In the genomic region with DNA sequence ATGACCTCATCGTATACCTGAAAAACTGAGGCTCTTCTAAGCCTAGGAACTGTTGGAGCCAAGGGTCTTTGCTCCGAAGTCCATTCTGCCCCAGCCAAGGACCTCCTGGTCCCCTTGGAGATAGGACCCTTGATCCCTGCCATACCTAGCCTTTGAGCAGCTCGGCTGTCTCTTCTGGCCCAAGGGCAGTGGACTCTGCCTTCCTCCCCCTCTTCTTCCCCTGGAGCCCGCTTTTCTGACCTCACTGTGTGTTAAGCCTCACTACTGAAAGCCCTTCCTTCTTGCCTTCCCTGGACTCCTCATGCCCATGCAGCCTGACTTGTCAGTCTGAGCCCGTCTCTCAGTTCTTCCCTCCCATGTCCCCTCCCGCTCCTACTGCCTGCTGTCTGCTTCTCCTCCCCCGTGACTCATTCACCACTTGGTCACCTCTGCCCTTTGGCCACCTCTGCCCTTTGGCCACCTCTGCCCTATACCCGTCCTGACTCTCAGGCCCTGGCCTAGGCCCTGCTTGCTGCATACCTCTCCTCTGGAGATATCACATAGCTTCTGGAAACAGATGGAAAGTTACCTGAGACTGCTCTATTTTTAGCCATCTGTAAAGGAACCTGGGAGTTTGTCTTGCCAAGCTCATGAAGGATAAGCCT, we compare ENCODE assay signal across 15 mouse cellular contexts.
A peak's percentile ranks its signal among the peaks of the same experiment; 100 is the strongest.
DNase-seq lines count a peak whose midpoint lies in the region; ATAC-seq and TF ChIP-seq lines count a peak whose summit lies in the region.
"Had no signal": no experiment of that assay in that cellular context is flagged by ENCODE, and none has a peak within 500 bp of the region (broad histone marks: within the 10 kb centered on the region; RNA-seq: fewer than 3 reads in every experiment).

No protein-coding gene starts in this region.

- ATAC-seq in liver, embryonic 14.5 days (ENCODE audit: insufficient read depth) = peak; percentile 50; the same call in 1 of the 2 replicates
- ATAC-seq in megakaryocyte-erythroid progenitor cell, adult 5-6 weeks (replicated peaks; ENCODE audit: low FRiP score, low TSS enrichment, poor library complexity, severe bottlenecking) = no peak

- no peak overlapping the region for H3K27ac ChIP-seq in liver, embryonic 14.5 days
- H3K27ac ChIP-seq: forebrain, embryonic 12.5 days; heart, embryonic 10.5 days; neural tube, embryonic 15.5 days had no signal

- no peak for TF ChIP-seq CTCF in liver, embryonic 14.5 days (IDR thresholded peaks at IDR 0.05; ENCODE audit: low read depth)

- no peaks in the 10 kb centered on the region for H3K9me3 ChIP-seq in liver, embryonic 14.5 days (ENCODE audit: control insufficient read depth, low read length)
- H3K9me3 ChIP-seq: forebrain, embryonic 12.5 days; heart, embryonic 10.5 days; neural tube, embryonic 15.5 days had no signal

- no peak overlapping the region for H3K4me2 ChIP-seq in liver, embryonic 14.5 days (ENCODE audit: low read depth)
- H3K4me2 ChIP-seq: forebrain, embryonic 12.5 days; neural tube, embryonic 15.5 days had no signal

- H3K27me3 ChIP-seq in liver, embryonic 14.5 days (ENCODE audit: control insufficient read depth, insufficient read depth, low read length) = no peaks in the 10 kb centered on the region
- H3K27me3 ChIP-seq: forebrain, embryonic 12.5 days; neural tube, embryonic 15.5 days had no signal

- TF ChIP-seq EP300 in liver, embryonic 14.5 days (IDR thresholded peaks at IDR 0.05; ENCODE audit: low read depth) = no peak

- no peaks in the 10 kb centered on the region for H3K36me3 ChIP-seq in liver, embryonic 14.5 days (replicated peaks; ENCODE audit: control insufficient read depth, insufficient read depth, low read depth)
- H3K36me3 ChIP-seq: forebrain, embryonic 12.5 days; heart, embryonic 10.5 days; neural tube, embryonic 15.5 days had no signal

- H3K4me3 ChIP-seq in liver, embryonic 14.5 days (ENCODE audit: insufficient read depth in 1 of 2, low read depth in 2 of 2, low read length in 2 of 2) = no peak overlapping the region
- H3K4me3 ChIP-seq: forebrain, embryonic 12.5 days; heart, embryonic 10.5 days; neural tube, embryonic 15.5 days had no signal

- H3K9ac ChIP-seq in liver, embryonic 14.5 days (replicated peaks) = no peak overlapping the region
- H3K9ac ChIP-seq: forebrain, embryonic 12.5 days; neural tube, embryonic 15.5 days had no signal

- DNase-seq in gastrocnemius, postnatal 25 days = peak; percentile 70
- no peak for DNase-seq in gastrocnemius, postnatal 10 days
- peak; percentile 44 for DNase-seq in 416B (ENCODE audit: low read depth)
- peak; percentile 50 for DNase-seq in brain, adult 2 months (ENCODE audit: low read depth, low spot score)
- DNase-seq in liver, embryonic 14.5 days (ENCODE audit: low read depth in 3 of 3, low spot score in 3 of 3) = no peak
- no peak for DNase-seq in B cell, adult 2 months
- no peak for DNase-seq in left cerebral cortex, adult 9 months (ENCODE audit: low spot score in 2 of 2)
- DNase-seq: cerebellum, postnatal 36 days; lung, postnatal 14 days; retina, postnatal 1 day; thymus, postnatal 14 days had no signal

- 60% methylated on average over 8 of the region's 8 CpGs for WGBS in liver, embryonic 14.5 days (ENCODE audit: insufficient replicate concordance)

- 0 out of 4 replicates have a peak, but pooled peaks cover 0 to 2% of the 10 kb centered on the region in 2 experiments for H3K4me1 ChIP-seq in liver, embryonic 14.5 days (replicated peaks; ENCODE audit: control insufficient read depth in 2 of 2, insufficient read depth in 2 of 2, low read length in 1 of 2)
- H3K4me1 ChIP-seq: neural tube, embryonic 15.5 days had no signal

Comparison
In these comparisons a context has a peak if more than half of its experiments do, and no peak if none do; other contexts are left out.
1. DNase-seq: peak in gastrocnemius, postnatal 25 days (single experiment), 416B (single experiment) and brain, adult 2 months (single experiment); none in gastrocnemius, postnatal 10 days (single experiment), liver, embryonic 14.5 days (0 of 3), B cell, adult 2 months (0 of 2) and left cerebral cortex, adult 9 months (0 of 2).